Mouse (Mus musculus): Measurements from ENCODE around the gene Lsm14a. TPM values are rescaled to one million over a fixed set of nuclear protein-coding genes. Genes with fewer than 3 reads are reported as not detected.

Gene Lsm14a
- 3.0 and 16.9 TPM in 2 replicates for polyA plus RNA-seq (2012; ENCODE audit: insufficient read depth, low replicate concordance)

GRCm38 (mm10) chr7:34393215-34393614, at the start of gene Lsm14a:
TSS of gene Lsm14a (minus strand) at chr7:34393315.
- Histone ChIP-seq H3K27me3 (replicated peaks) (no peaks in the 10 kb centered on the region), H3K9me3 (no peaks in the 10 kb centered on the region), H3K4me3 (replicated peaks) (no peak within 1 kb of the TSS), H3K4me1 (peaks cover 31% of the 10 kb centered on the region), H3K36me3 (replicated peaks; ENCODE audit: low read length) (no peaks in the 10 kb centered on the region)
- TF ChIP-seq FLI1 (IDR thresholded peaks at IDR 0.05; ENCODE audit: low read length): no peak
- TF ChIP-seq GATA1 (IDR thresholded peaks at IDR 0.05; ENCODE audit: borderline replicate concordance, low read length): no peak

DNA sequence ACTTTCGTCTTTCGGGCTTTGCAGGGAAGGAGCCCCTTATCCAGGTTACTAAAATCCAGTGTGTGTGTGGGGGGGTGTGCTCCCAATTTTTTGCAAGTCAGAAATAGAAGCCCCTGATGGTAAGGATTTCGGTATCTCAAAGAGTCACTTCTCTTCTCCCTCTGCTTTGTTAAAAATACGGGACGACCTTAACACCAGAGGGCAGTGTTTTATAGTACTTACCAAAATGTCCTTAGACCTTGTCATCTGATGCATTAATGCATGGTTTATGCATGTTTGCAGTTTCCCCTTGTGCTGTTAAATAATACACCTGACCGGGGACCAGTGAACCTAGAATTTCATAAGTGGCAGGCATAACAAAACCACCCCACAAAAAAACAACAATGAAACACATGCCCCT, 45.8 kb upstream of the Lsm14a start:
- no peaks in the 10 kb centered on the region for H3K36me3 ChIP-seq (replicated peaks; ENCODE audit: low read length)
- H3K4me1 ChIP-seq: peaks cover 3% of the 10 kb centered on the region; the same call in 1 of the 2 replicates
- H3K4me3 ChIP-seq (replicated peaks): no peak overlapping the region
- no peaks in the 10 kb centered on the region for H3K27me3 ChIP-seq (replicated peaks)
- TF ChIP-seq GATA1 (IDR thresholded peaks at IDR 0.05; ENCODE audit: borderline replicate concordance, low read length): no peak
- TF ChIP-seq FLI1 (IDR thresholded peaks at IDR 0.05; ENCODE audit: low read length): no peak
- no peaks in the 10 kb centered on the region for H3K9me3 ChIP-seq

DNA sequence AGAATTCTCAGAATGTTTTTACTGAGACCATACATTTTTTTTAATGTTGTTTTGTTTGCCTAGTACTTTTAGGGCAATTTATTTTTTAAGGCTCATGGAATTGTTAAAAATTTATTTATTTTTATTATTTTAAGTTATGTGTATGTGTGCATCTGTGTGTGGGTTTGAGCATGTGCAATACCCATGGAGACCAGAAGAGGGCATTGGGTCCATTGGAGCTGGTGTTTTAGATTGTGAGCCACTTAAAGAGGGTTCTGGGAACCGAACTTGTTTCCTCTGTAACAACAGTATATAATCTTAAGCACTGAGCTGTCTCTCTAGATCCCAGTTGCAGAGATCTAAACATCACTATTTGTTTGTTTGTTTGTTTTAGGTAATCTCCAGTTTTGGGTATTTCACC, 40.5 kb upstream of the Lsm14a start:
- H3K4me3 ChIP-seq (replicated peaks): no peak overlapping the region
- no peaks in the 10 kb centered on the region for H3K27me3 ChIP-seq (replicated peaks)
- no peaks in the 10 kb centered on the region for H3K4me1 ChIP-seq
- H3K36me3 ChIP-seq (replicated peaks; ENCODE audit: low read length): no peaks in the 10 kb centered on the region
- TF ChIP-seq FLI1 (IDR thresholded peaks at IDR 0.05; ENCODE audit: low read length) (no peak), GATA1 (IDR thresholded peaks at IDR 0.05; ENCODE audit: borderline replicate concordance, low read length) (no peak)
- peaks cover 8% of the 10 kb centered on the region for H3K9me3 ChIP-seq

DNA sequence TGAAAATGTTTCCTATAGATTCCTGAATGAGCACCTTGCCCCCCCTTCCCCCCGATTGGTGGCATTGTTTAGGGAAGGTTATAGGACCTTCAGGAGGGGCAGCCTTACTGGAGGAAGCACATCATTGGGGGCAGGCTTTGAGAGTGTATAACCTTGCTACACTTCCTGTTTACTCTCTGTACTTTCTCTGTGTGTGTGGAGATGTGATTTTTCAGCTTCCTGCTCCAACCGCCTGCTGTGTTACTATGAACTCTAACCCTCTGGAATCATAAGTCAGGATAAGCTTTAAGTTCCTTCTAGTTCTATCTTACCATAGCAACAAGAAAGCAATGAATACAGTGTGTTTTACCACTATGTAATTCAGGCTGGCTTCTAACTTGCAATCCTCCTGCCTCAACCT, 28.1 kb upstream of the Lsm14a start:
- H3K4me3 ChIP-seq (replicated peaks): no peak overlapping the region
- H3K9me3 ChIP-seq: peaks cover 10% of the 10 kb centered on the region
- H3K36me3 ChIP-seq (replicated peaks; ENCODE audit: low read length): no peaks in the 10 kb centered on the region
- TF ChIP-seq GATA1 (IDR thresholded peaks at IDR 0.05; ENCODE audit: borderline replicate concordance, low read length) (no peak), FLI1 (IDR thresholded peaks at IDR 0.05; ENCODE audit: low read length) (no peak)
- H3K4me1 ChIP-seq: no peaks in the 10 kb centered on the region
- H3K27me3 ChIP-seq (replicated peaks): no peaks in the 10 kb centered on the region

- peaks cover 8% of the 10 kb centered on the region for H3K27me3 ChIP-seq (replicated peaks)
- TF ChIP-seq GATA1 (IDR thresholded peaks at IDR 0.05; ENCODE audit: borderline replicate concordance, low read length) (no peak), FLI1 (IDR thresholded peaks at IDR 0.05; ENCODE audit: low read length) (no peak)
- peaks cover 11% of the 10 kb centered on the region for H3K4me1 ChIP-seq
- H3K36me3 ChIP-seq (replicated peaks; ENCODE audit: low read length): no peaks in the 10 kb centered on the region
- H3K9me3 ChIP-seq: peaks cover under 1% of the 10 kb centered on the region; the same call in 1 of the 2 replicates
- H3K4me3 ChIP-seq (replicated peaks): no peak overlapping the region
Measured at GRCm38 (mm10) chr7:34407492-34407891, 14.4 kb upstream of the Lsm14a start.

GRCm38 (mm10) chr7:34403876-34404275, 10.8 kb upstream of the Lsm14a start:
- TF ChIP-seq FLI1 (IDR thresholded peaks at IDR 0.05; ENCODE audit: low read length) (no peak), GATA1 (IDR thresholded peaks at IDR 0.05; ENCODE audit: borderline replicate concordance, low read length) (no peak)

GRCm38 (mm10) chr7:34400070-34400469, 7.0 kb upstream of the Lsm14a start:
- Histone ChIP-seq H3K36me3 (replicated peaks; ENCODE audit: low read length) (no peaks in the 10 kb centered on the region), H3K4me1 (peaks cover 40% of the 10 kb centered on the region), H3K4me3 (replicated peaks) (no peak overlapping the region), H3K9me3 (peaks cover 5% of the 10 kb centered on the region), H3K27me3 (replicated peaks) (peaks cover 6% of the 10 kb centered on the region)
- TF ChIP-seq GATA1 (IDR thresholded peaks at IDR 0.05; ENCODE audit: borderline replicate concordance, low read length): no peak
- no peak for TF ChIP-seq FLI1 (IDR thresholded peaks at IDR 0.05; ENCODE audit: low read length)

More at GRCm38 (mm10) chr7:34403876-34404275, 10.8 kb upstream of the Lsm14a start:
- Histone ChIP-seq H3K4me3 (replicated peaks) (no peak overlapping the region), H3K4me1 (peaks cover 26% of the 10 kb centered on the region), H3K36me3 (replicated peaks; ENCODE audit: low read length) (no peaks in the 10 kb centered on the region), H3K9me3 (peaks cover 5% of the 10 kb centered on the region), H3K27me3 (replicated peaks) (peaks cover 9% of the 10 kb centered on the region)

- TF ChIP-seq FLI1 (IDR thresholded peaks at IDR 0.05; ENCODE audit: low read length) (no peak), GATA1 (IDR thresholded peaks at IDR 0.05; ENCODE audit: borderline replicate concordance, low read length) (no peak)
- H3K4me1 ChIP-seq: peaks cover 36% of the 10 kb centered on the region
- no peaks in the 10 kb centered on the region for H3K36me3 ChIP-seq (replicated peaks; ENCODE audit: low read length)
- H3K27me3 ChIP-seq (replicated peaks): peaks cover 6% of the 10 kb centered on the region
- peaks cover 5% of the 10 kb centered on the region for H3K9me3 ChIP-seq
- H3K4me3 ChIP-seq (replicated peaks): no peak overlapping the region
Measured at GRCm38 (mm10) chr7:34398831-34399230, 5.7 kb upstream of the Lsm14a start.

- no peak for TF ChIP-seq GATA1 (IDR thresholded peaks at IDR 0.05; ENCODE audit: borderline replicate concordance, low read length)
- no peak for TF ChIP-seq FLI1 (IDR thresholded peaks at IDR 0.05; ENCODE audit: low read length)
- H3K9me3 ChIP-seq: peaks cover 5% of the 10 kb centered on the region
- H3K4me1 ChIP-seq: peaks cover 34% of the 10 kb centered on the region
- no peak overlapping the region for H3K4me3 ChIP-seq (replicated peaks)
- H3K27me3 ChIP-seq (replicated peaks): peaks cover 4% of the 10 kb centered on the region
- no peaks in the 10 kb centered on the region for H3K36me3 ChIP-seq (replicated peaks; ENCODE audit: low read length)
Measured at GRCm38 (mm10) chr7:34396791-34397190, 3.7 kb upstream of the Lsm14a start.

DNA sequence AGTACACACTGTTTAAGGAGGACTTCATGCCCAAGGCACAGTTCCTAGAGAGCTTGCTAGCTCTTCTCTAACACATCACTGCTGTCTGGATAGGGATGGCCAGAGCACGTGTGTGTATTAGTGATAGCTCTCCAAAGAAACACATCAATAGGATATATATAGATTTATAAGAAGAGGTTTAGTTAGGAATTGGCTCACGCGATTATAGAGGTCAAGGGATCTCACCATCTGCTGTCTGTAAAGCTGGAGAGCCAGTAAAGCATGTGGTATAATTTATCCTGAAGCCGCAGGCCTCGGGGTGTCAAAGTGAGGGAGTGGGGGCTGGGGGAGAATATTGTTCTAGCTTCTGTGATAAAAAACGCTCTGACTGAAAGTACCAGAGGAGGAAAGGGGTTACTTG, 2.6 kb upstream of the Lsm14a start:
- Histone ChIP-seq H3K36me3 (replicated peaks; ENCODE audit: low read length) (no peaks in the 10 kb centered on the region), H3K27me3 (replicated peaks) (peaks cover 4% of the 10 kb centered on the region), H3K4me1 (peaks cover 34% of the 10 kb centered on the region), H3K4me3 (replicated peaks) (no peak overlapping the region), H3K9me3 (peaks cover 5% of the 10 kb centered on the region)
- no peak for TF ChIP-seq GATA1 (IDR thresholded peaks at IDR 0.05; ENCODE audit: borderline replicate concordance, low read length)
- TF ChIP-seq FLI1 (IDR thresholded peaks at IDR 0.05; ENCODE audit: low read length): no peak

- H3K27me3 ChIP-seq (replicated peaks): no peaks in the 10 kb centered on the region
- no peaks in the 10 kb centered on the region for H3K36me3 ChIP-seq (replicated peaks; ENCODE audit: low read length)
- peaks cover 36% of the 10 kb centered on the region for H3K4me1 ChIP-seq
- H3K4me3 ChIP-seq (replicated peaks): no peak overlapping the region
- no peaks in the 10 kb centered on the region for H3K9me3 ChIP-seq
- TF ChIP-seq GATA1 (IDR thresholded peaks at IDR 0.05; ENCODE audit: borderline replicate concordance, low read length) (no peak), FLI1 (IDR thresholded peaks at IDR 0.05; ENCODE audit: low read length) (no peak)
Measured at GRCm38 (mm10) chr7:34394636-34395035, 1.5 kb upstream of the Lsm14a start.

All from megakaryocyte, embryonic 14.5 days (primary cell).